In genomic region chr11:116528636-116529320, GRCm38 (mm10) we compare ENCODE assay signal across 31 mouse cellular contexts. TPM values are rescaled to one million over a fixed set of nuclear protein-coding genes. Genes with fewer than 3 reads are reported as not detected.
"Had no signal": no experiment of that assay in that cellular context is flagged by ENCODE, and none has a peak within 500 bp of the region (broad histone marks: within the 10 kb centered on the region; RNA-seq: fewer than 3 reads in every experiment).

No protein-coding gene starts in this region.

- H3K36me3 ChIP-seq: intestine, embryonic 15.5 days; limb, embryonic 12.5 days; limb, embryonic 15.5 days; liver, embryonic 12.5 days; midbrain, embryonic 12.5 days; neural tube, embryonic 13.5 days; stomach, embryonic 15.5 days had no signal

- H3K9ac ChIP-seq: intestine, embryonic 15.5 days; limb, embryonic 12.5 days; limb, embryonic 15.5 days; liver, embryonic 12.5 days; midbrain, embryonic 12.5 days; neural tube, embryonic 13.5 days; stomach, embryonic 15.5 days had no signal

- ATAC-seq: intestine, embryonic 15.5 days; liver, embryonic 12.5 days; midbrain, embryonic 16.5 days had no signal

- DNase-seq: kidney, adult 11 months; kidney, adult 9 months; kidney, postnatal 25 days; layer of hippocampus, adult 9-11 months; layer of hippocampus, postnatal 36 days; left cerebral cortex, postnatal 4 days; lung, adult 2 months; lung, postnatal 14 days; lung, postnatal 4 days; right cerebral cortex, postnatal 25 days; spleen, adult 18-20 months; thymus, postnatal 25 days had no signal

- H3K9me3 ChIP-seq: intestine, embryonic 15.5 days; limb, embryonic 12.5 days; limb, embryonic 15.5 days; liver, embryonic 12.5 days; midbrain, embryonic 12.5 days; neural tube, embryonic 13.5 days; stomach, embryonic 15.5 days had no signal

- H3K4me2 ChIP-seq: intestine, embryonic 15.5 days; limb, embryonic 12.5 days; limb, embryonic 15.5 days; liver, embryonic 12.5 days; midbrain, embryonic 12.5 days; neural tube, embryonic 13.5 days; stomach, embryonic 15.5 days had no signal

- H3K27ac ChIP-seq: intestine, embryonic 15.5 days; kidney, postnatal 0 days; layer of hippocampus, adult 2 months; limb, embryonic 12.5 days; limb, embryonic 15.5 days; liver, embryonic 12.5 days; midbrain, embryonic 12.5 days; neural tube, embryonic 13.5 days; stomach, embryonic 15.5 days had no signal

- H3K4me3 ChIP-seq: intestine, embryonic 15.5 days; layer of hippocampus, adult 2 months; limb, embryonic 12.5 days; limb, embryonic 15.5 days; liver, embryonic 12.5 days; midbrain, embryonic 12.5 days; myocyte; neural tube, embryonic 13.5 days; stomach, embryonic 15.5 days had no signal

RNA-seq across cellular contexts. Expression of gene Sphk1, which starts 1.9 kb away (rescaled TPM):
- total RNA-seq: monocyte, adult 5-6 weeks; neutrophil, adult 5-6 weeks had no signal

RNA-seq across cellular contexts. Expression of gene Aanat, which starts 57.5 kb away (rescaled TPM):
- total RNA-seq: megakaryocyte progenitor cell, adult 5-6 weeks; megakaryocyte-erythroid progenitor cell, adult 5-6 weeks; monocyte, adult 5-6 weeks; neutrophil, adult 5-6 weeks had no signal
- polyA plus RNA-seq: intestine, embryonic 15.5 days; kidney, postnatal 0 days; large intestine, adult 2 months; limb, embryonic 12.5 days; limb, embryonic 15.5 days; liver, embryonic 12.5 days; liver, embryonic 16.5 days; lung, adult 2 months; lung, embryonic 16.5 days; myocyte; thymus, postnatal 0 days had no signal
